In genomic region chr1:52146214-52146970, GRCm38 (mm10) we compare ENCODE assay signal across 7 mouse cellular contexts. TPM values are rescaled to one million over a fixed set of nuclear protein-coding genes. Genes with fewer than 3 reads are reported as not detected.
DNase-seq lines count a peak whose midpoint lies in the region; ATAC-seq and TF ChIP-seq lines count a peak whose summit lies in the region.

No protein-coding gene starts in this region.

- ATAC-seq in kidney, embryonic 14.5 days (ENCODE audit: low FRiP score, low TSS enrichment), result peak; percentile 73
- peak; percentile 71 for ATAC-seq in lung, embryonic 16.5 days (ENCODE audit: low read depth)

- no peaks in the 10 kb centered on the region; the same call in 1 of the 2 replicates for H3K36me3 ChIP-seq in ES-E14 (ENCODE audit: control insufficient read depth, insufficient read depth, low read length, poor library complexity, severe bottlenecking)
- no peaks in the 10 kb centered on the region; the same call in 1 of the 2 replicates for H3K36me3 ChIP-seq in kidney, embryonic 14.5 days (ENCODE audit: control insufficient read depth, insufficient read depth, low read length)
- peaks cover 2% of the 10 kb centered on the region; the same call in 1 of the 2 replicates for H3K36me3 ChIP-seq in lung, embryonic 16.5 days (ENCODE audit: control insufficient read depth, insufficient read depth, low read length)

- in situ Hi-C loops in ES-E14 (cut with MboI; ENCODE audit: low sequenced_read_pairs in 2 of 2, unreplicated experiment in 2 of 2), result no loop called here

- no peak for TF ChIP-seq POLR2A in cerebellum, adult 2 months (IDR thresholded peaks at IDR 0.05; ENCODE audit: borderline replicate concordance, insufficient read depth, low read length)

- no peaks in the 10 kb centered on the region for H3K27me3 ChIP-seq in cerebellum, adult 2 months (ENCODE audit: control insufficient read depth, insufficient read depth, low read length)
- no peaks in the 10 kb centered on the region for H3K27me3 ChIP-seq in kidney, embryonic 14.5 days (ENCODE audit: control insufficient read depth, insufficient read depth, low read length)
- H3K27me3 ChIP-seq in lung, embryonic 16.5 days (ENCODE audit: control insufficient read depth, insufficient read depth, low read depth, low read length), result no peaks in the 10 kb centered on the region

- H3K4me2 ChIP-seq in kidney, embryonic 14.5 days (replicated peaks; ENCODE audit: low read depth, low read length), result no peak overlapping the region
- H3K4me2 ChIP-seq in lung, embryonic 16.5 days (ENCODE audit: low read depth, low read length), result no peak overlapping the region

- DNase-seq in CD4-positive helper T cell, adult 2 months (ENCODE audit: low read depth, low spot score), result peak; percentile 65
- DNase-seq in ES-E14 (ENCODE audit: low read depth, low spot score), result peak; percentile 45
- peak; percentile 67 to 78 for DNase-seq in cerebellum, adult 2 months
- DNase-seq in forelimb bud, embryonic 11.5 days (ENCODE audit: low read depth, low spot score), result peak; percentile 62
- DNase-seq in retina, postnatal 7 days (ENCODE audit: low read depth, low spot score), result peak; percentile 49

- 50% methylated on average over 12 of the region's 12 CpGs for WGBS in cerebellum, adult 2 months
- WGBS in kidney, embryonic 14.5 days, result 50% methylated on average over 12 of the region's 12 CpGs
- WGBS in lung, embryonic 16.5 days, result 46% methylated on average over 12 of the region's 12 CpGs

- peak; percentile 99 for TF ChIP-seq CTCF in cerebellum, adult 2 months (IDR thresholded peaks at IDR 0.05; ENCODE audit: borderline replicate concordance, insufficient read depth, low read depth, low read length)

- H3K9ac ChIP-seq in ES-E14 (ENCODE audit: insufficient read depth, low read depth, low read length, poor library complexity, severe bottlenecking), result no peak overlapping the region
- no peak overlapping the region for H3K9ac ChIP-seq in kidney, embryonic 14.5 days (ENCODE audit: low read depth, low read length)
- no peak overlapping the region for H3K9ac ChIP-seq in lung, embryonic 16.5 days (ENCODE audit: low read length)

- no peak overlapping the region for H3K4me3 ChIP-seq in ES-E14 (ENCODE audit: insufficient read depth in 1 of 2, low read depth in 1 of 2, low read length in 2 of 2, poor library complexity in 1 of 2, severe bottlenecking in 1 of 2)
- H3K4me3 ChIP-seq in cerebellum, adult 2 months (replicated peaks; ENCODE audit: insufficient read depth, low read depth, low read length), result no peak overlapping the region
- no peak overlapping the region for H3K4me3 ChIP-seq in kidney, embryonic 14.5 days (ENCODE audit: low read length)
- H3K4me3 ChIP-seq in lung, embryonic 16.5 days (ENCODE audit: low read length), result no peak overlapping the region

- H3K27ac ChIP-seq in ES-E14 (ENCODE audit: insufficient read depth, low read depth, low read length, poor library complexity, severe bottlenecking), result no peak overlapping the region
- H3K27ac ChIP-seq in cerebellum, adult 2 months (ENCODE audit: insufficient read depth, low read length), result no peak overlapping the region
- no peak overlapping the region for H3K27ac ChIP-seq in kidney, embryonic 14.5 days (ENCODE audit: low read depth, low read length)
- H3K27ac ChIP-seq in lung, embryonic 16.5 days (ENCODE audit: low read length), result no peak overlapping the region

- no peaks in the 10 kb centered on the region for H3K9me3 ChIP-seq in ES-E14 (ENCODE audit: control insufficient read depth, insufficient read depth, low read depth, low read length)
- H3K9me3 ChIP-seq in kidney, embryonic 14.5 days (ENCODE audit: control insufficient read depth, low read length), result no peaks in the 10 kb centered on the region
- no peaks in the 10 kb centered on the region for H3K9me3 ChIP-seq in lung, embryonic 16.5 days (ENCODE audit: control insufficient read depth, low read length)

- H3K4me1 ChIP-seq in ES-E14 (ENCODE audit: control insufficient read depth in 2 of 2, insufficient read depth in 2 of 2, low read length in 2 of 2, poor library complexity in 1 of 2), result peaks cover 6 to 10% of the 10 kb centered on the region in 2 experiments; a peak in 3 of 4 replicates
- peaks cover 17% of the 10 kb centered on the region for H3K4me1 ChIP-seq in cerebellum, adult 2 months (ENCODE audit: control insufficient read depth, insufficient read depth, low read length)
- H3K4me1 ChIP-seq in kidney, embryonic 14.5 days (ENCODE audit: control insufficient read depth, insufficient read depth, low read length), result no peaks in the 10 kb centered on the region
- peaks cover 10% of the 10 kb centered on the region for H3K4me1 ChIP-seq in lung, embryonic 16.5 days (replicated peaks; ENCODE audit: control insufficient read depth, insufficient read depth, low read length)

TF ChIP-seq in ES-E14, 5 proteins besides CTCF, POLR2A, EP300 and RAD21:
- no peak for TF ChIP-seq CHD2 (IDR thresholded peaks at IDR 0.05; ENCODE audit: low read depth, low read length)
- TF ChIP-seq ZC3H11A (IDR thresholded peaks at IDR 0.05; ENCODE audit: borderline replicate concordance, low read depth, low read length), result peak; percentile 56; the same call in 1 of the 2 replicates

RNA-seq across cellular contexts. Expression of gene Stat1, which starts 27.2 kb away (rescaled TPM):
- total RNA-seq in ES-E14 (2012; rRNA removed), result 14.8 and 17.0 TPM in 2 replicates
- polyA plus RNA-seq in cerebellum, adult 2 months (2012; rRNA removed), result 25.1 TPM in 2 replicates
- polyA plus RNA-seq in kidney, embryonic 14.5 days (2014; fragmentation: Nextera tagmentation; extraction: Ambion mirVana), result 16.7 and 20.0 TPM in 2 replicates
- 24.9 and 29.9 TPM in 2 replicates for polyA plus RNA-seq in lung, embryonic 16.5 days (2015; fragmentation: Nextera tagmentation; extraction: Ambion mirVana)
